Mouse (Mus musculus): Measurements from ENCODE around the gene Tsen54. TPM values are rescaled to one million over a fixed set of nuclear protein-coding genes. Genes with fewer than 3 reads are reported as not detected.

The Tsen54 gene
- polyA plus RNA-seq, 1 experiment = 40.8 TPM

DNA sequence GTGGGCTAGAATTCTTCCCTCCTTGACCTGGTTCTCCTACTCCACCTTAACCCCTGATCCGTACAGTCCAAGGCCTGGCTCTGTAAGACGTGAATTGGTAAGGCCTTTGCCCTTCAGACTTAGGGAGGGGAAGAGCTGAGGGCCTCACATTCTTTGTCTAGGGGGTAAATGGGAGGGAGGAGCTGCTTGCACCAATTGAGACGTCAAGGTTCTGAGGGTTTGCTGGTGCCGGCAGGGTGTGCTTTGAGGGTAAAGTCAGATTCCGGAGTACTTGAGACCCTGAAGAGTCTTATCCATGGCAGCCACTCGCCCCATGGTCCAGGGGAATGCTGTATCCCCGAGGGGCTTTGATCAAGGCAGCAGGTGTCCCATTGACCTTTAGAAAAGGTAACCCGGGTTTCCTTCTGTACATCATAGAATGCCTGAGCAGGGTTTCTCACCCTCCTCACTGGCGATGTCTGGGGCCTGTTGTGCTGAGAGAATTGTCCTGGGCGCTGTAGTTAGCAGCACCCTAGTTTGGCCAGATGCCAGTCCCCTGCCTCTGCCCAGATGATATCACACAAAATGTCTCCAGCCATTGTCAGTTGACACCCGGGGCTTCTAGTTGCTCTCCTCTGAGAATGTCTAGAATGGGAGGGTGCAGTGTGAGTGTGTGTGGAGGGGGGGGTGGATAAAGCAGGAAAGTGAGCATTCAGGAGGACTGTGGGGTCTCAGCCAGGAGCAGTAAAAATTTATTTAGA lies 22.3 kb downstream of the Tsen54 start:
- Histone ChIP-seq H3K36me3 (ENCODE audit: control insufficient read depth, insufficient read depth, low read length) (peaks cover 15% of the 10 kb centered on the region; the same call in 1 of the 2 replicates), H3K27me3 (ENCODE audit: control insufficient read depth, insufficient read depth, low read length) (no peaks in the 10 kb centered on the region), H3K4me1 (ENCODE audit: control insufficient read depth, insufficient read depth, insufficient read length, low read length) (peaks cover 72% of the 10 kb centered on the region), H3K4me3 (ENCODE audit: low read depth, low read length) (no peak overlapping the region), H3K27ac (ENCODE audit: insufficient read depth, low read depth, low read length) (peak overlapping the region; percentile 70)
- 29% methylated on average over 11 of the region's 11 CpGs for WGBS
- TF ChIP-seq CTCF (IDR thresholded peaks at IDR 0.05; ENCODE audit: extremely low read depth, insufficient read length, insufficient replicate concordance, low read depth, low read length) (no peak), POLR2A (IDR thresholded peaks at IDR 0.05; ENCODE audit: low read depth, low read length) (no peak)

GRCm38 (mm10) chr11:115837606-115838345 lies 23.3 kb downstream of the Tsen54 start:
- TF ChIP-seq CTCF (IDR thresholded peaks at IDR 0.05; ENCODE audit: extremely low read depth, insufficient read length, insufficient replicate concordance, low read depth, low read length) (no peak), POLR2A (IDR thresholded peaks at IDR 0.05; ENCODE audit: low read depth, low read length) (no peak)
- no peaks in the 10 kb centered on the region for H3K27me3 ChIP-seq (ENCODE audit: control insufficient read depth, insufficient read depth, low read length)
- peaks cover 15% of the 10 kb centered on the region; the same call in 1 of the 2 replicates for H3K36me3 ChIP-seq (ENCODE audit: control insufficient read depth, insufficient read depth, low read length)
- peaks cover 72% of the 10 kb centered on the region for H3K4me1 ChIP-seq (ENCODE audit: control insufficient read depth, insufficient read depth, insufficient read length, low read length)
- H3K27ac ChIP-seq (ENCODE audit: insufficient read depth, low read depth, low read length) = no peak overlapping the region
- no peak overlapping the region for H3K4me3 ChIP-seq (ENCODE audit: low read depth, low read length)
- WGBS = 66% methylated on average over 22 of the region's 22 CpGs

- WGBS = 21% methylated on average over 4 of the region's 4 CpGs
- Histone ChIP-seq H3K27ac (ENCODE audit: insufficient read depth, low read depth, low read length) (peak overlapping the region; percentile 48), H3K4me3 (ENCODE audit: low read depth, low read length) (no peak overlapping the region), H3K27me3 (ENCODE audit: control insufficient read depth, insufficient read depth, low read length) (no peaks in the 10 kb centered on the region), H3K4me1 (ENCODE audit: control insufficient read depth, insufficient read depth, insufficient read length, low read length) (peaks cover 70% of the 10 kb centered on the region), H3K36me3 (ENCODE audit: control insufficient read depth, insufficient read depth, low read length) (peaks cover 21% of the 10 kb centered on the region)
- TF ChIP-seq POLR2A (IDR thresholded peaks at IDR 0.05; ENCODE audit: low read depth, low read length) (no peak), CTCF (IDR thresholded peaks at IDR 0.05; ENCODE audit: extremely low read depth, insufficient read length, insufficient replicate concordance, low read depth, low read length) (no peak)
These were observed 24.4 kb downstream of the Tsen54 start for GRCm38 (mm10) chr11:115838895-115839311.

- H3K27ac ChIP-seq (ENCODE audit: insufficient read depth, low read depth, low read length) = peak overlapping the region; percentile 48
- TF ChIP-seq POLR2A (IDR thresholded peaks at IDR 0.05; ENCODE audit: low read depth, low read length) (no peak), CTCF (IDR thresholded peaks at IDR 0.05; ENCODE audit: extremely low read depth, insufficient read length, insufficient replicate concordance, low read depth, low read length) (no peak)
- H3K4me1 ChIP-seq (ENCODE audit: control insufficient read depth, insufficient read depth, insufficient read length, low read length) = peaks cover 72% of the 10 kb centered on the region
- no peak overlapping the region for H3K4me3 ChIP-seq (ENCODE audit: low read depth, low read length)
- 19% methylated on average over 3 of the region's 3 CpGs for WGBS
- H3K36me3 ChIP-seq (ENCODE audit: control insufficient read depth, insufficient read depth, low read length) = peaks cover 21% of the 10 kb centered on the region
- H3K27me3 ChIP-seq (ENCODE audit: control insufficient read depth, insufficient read depth, low read length) = no peaks in the 10 kb centered on the region
These were observed 25.2 kb downstream of the Tsen54 start for GRCm38 (mm10) chr11:115839732-115840131.

- H3K4me3 ChIP-seq (ENCODE audit: low read depth, low read length) = no peak overlapping the region
- TF ChIP-seq POLR2A (IDR thresholded peaks at IDR 0.05; ENCODE audit: low read depth, low read length) = no peak
- TF ChIP-seq CTCF (IDR thresholded peaks at IDR 0.05; ENCODE audit: extremely low read depth, insufficient read length, insufficient replicate concordance, low read depth, low read length) = peak; percentile 44; the same call in 1 of the 2 replicates
- H3K4me1 ChIP-seq (ENCODE audit: control insufficient read depth, insufficient read depth, insufficient read length, low read length) = peaks cover 66% of the 10 kb centered on the region
- H3K36me3 ChIP-seq (ENCODE audit: control insufficient read depth, insufficient read depth, low read length) = peaks cover 29% of the 10 kb centered on the region
- no peak overlapping the region for H3K27ac ChIP-seq (ENCODE audit: insufficient read depth, low read depth, low read length)
- no peaks in the 10 kb centered on the region for H3K27me3 ChIP-seq (ENCODE audit: control insufficient read depth, insufficient read depth, low read length)
- WGBS = 88% methylated on average over 6 of the region's 6 CpGs
These were observed 26.5 kb downstream of the Tsen54 start for GRCm38 (mm10) chr11:115841044-115841443.

DNA sequence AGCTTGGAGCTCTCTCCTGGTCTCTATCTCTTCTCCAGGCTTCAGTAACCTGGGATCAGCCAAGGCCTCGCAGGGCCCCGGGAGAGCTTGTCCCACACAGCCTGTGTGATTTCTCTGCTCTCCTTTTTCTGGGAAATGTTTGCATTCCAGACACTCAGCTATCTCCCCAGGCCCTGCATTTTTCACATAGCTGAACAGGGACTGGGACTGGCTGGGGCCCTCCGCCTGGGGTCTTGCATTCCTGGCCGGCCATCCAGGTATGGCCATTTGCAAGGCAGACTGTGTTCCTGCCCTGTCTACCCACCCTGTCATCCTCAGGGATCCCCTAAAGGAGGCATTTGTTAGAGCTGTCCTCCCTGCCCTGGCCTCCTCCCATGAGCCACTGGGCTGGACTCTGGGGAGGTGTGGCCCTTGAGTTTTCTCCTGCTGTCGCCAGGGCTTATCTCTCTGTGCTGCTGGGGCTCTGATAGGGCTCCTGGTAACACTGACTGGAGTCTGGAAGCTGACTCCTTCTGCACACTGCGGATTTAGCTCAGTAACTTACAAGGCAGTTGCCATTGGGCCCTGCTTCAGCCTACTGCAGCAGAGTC lies 27.5 kb downstream of the Tsen54 start:
- Histone ChIP-seq H3K36me3 (ENCODE audit: control insufficient read depth, insufficient read depth, low read length) (peaks cover 38% of the 10 kb centered on the region), H3K4me3 (ENCODE audit: low read depth, low read length) (peak overlapping the region; percentile 15; the same call in 1 of the 2 replicates), H3K27ac (ENCODE audit: insufficient read depth, low read depth, low read length) (peak overlapping the region; percentile 86), H3K4me1 (ENCODE audit: control insufficient read depth, insufficient read depth, insufficient read length, low read length) (peaks cover 56% of the 10 kb centered on the region), H3K27me3 (ENCODE audit: control insufficient read depth, insufficient read depth, low read length) (no peaks in the 10 kb centered on the region)
- no peak for TF ChIP-seq CTCF (IDR thresholded peaks at IDR 0.05; ENCODE audit: extremely low read depth, insufficient read length, insufficient replicate concordance, low read depth, low read length)
- TF ChIP-seq POLR2A (IDR thresholded peaks at IDR 0.05; ENCODE audit: low read depth, low read length) = no peak; the same call in 1 of the 2 replicates
- WGBS = 21% methylated on average over 6 of the region's 6 CpGs

Data from small intestine, adult 2 months (tissue).